Mouse (Mus musculus) naive thymus-derived CD4-positive, alpha-beta T cell, adult 5 months (primary cell): Measurements from ENCODE around the gene Hrct1. TPM values are rescaled to one million over a fixed set of nuclear protein-coding genes. Genes with fewer than 3 reads are reported as not detected.

ENCODE experiments used
- polyA plus RNA-seq: library from polyadenylated mRNA; unstranded; fragments of 100-300 nt; shearing (Covaris generic); gene quantifications from one replicate; pipeline ENCODE4 v1.2.1, GENCODE M21; 2017

Hrct1 gene
- not detected for polyA plus RNA-seq

DNA sequence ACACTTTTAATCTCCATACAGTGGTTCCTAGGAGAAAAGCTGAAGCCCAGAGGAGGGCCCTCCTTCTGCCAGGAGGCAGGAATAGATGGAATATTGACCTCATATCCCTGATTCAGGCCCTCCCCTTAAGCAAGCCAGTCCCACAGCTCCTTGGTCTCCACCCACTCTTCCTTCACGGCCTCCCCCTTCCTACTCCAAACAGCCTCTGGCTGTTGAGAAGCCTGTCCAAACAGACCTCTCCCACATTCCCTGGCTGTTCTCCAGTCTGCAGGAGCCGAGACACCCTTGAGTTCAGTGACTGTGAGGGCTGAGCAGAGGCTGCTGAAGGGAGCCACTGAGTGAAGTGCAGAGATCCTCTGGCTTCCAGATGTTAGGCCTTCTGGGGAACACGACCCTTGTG, at the start of gene Hrct1:
TSS of gene Hrct1 (plus strand) at position 194 of the 400 bp plus-strand sequence.

DNA sequence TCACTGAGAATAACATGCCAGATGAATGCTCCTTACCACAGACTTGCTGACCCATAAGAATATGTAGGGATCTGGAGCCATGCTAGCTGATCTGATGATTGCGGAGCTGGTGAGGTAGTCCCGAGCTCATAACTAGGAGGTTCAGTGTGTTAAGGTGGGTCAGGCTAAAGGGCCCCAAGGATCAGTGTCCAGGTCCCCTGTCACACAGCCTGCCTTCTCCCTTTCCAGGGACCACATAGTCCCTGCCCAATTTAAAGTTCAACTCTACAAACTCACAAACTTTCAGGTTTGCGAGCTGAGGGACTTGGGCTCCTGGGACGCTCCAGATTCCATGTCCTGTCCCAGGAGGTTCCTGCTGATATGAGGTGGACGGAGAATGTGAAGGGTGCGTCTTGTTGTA, 26.3 kb upstream of the Hrct1 start, which contains the start of gene Olfr70:
TSS of gene Olfr70 (minus strand) at position 101 of the 400 bp plus-strand sequence.

DNA sequence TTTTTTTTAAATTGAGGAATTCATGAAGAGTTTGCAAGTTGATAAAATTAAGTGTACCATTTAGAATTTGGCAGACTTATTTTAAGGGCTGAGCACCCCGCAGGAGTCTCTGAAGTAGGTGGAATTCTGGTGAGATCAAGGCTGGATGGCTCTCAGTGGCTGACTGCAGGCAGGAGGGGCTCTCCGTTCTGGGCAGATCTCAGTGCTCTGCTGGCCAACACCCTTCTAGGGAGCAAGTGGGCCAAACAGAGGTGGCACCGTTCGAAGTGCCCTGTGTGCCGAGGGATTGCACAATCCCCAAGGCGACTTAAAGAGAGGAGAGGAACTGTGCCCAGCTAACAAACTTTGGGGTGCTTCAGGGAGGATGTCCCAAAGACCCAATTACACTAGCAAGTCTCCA, 17.1 kb upstream of the Hrct1 start, which contains the start of gene Olfr71:
TSS of gene Olfr71 (minus strand) at position 387 of the 400 bp plus-strand sequence.

DNA sequence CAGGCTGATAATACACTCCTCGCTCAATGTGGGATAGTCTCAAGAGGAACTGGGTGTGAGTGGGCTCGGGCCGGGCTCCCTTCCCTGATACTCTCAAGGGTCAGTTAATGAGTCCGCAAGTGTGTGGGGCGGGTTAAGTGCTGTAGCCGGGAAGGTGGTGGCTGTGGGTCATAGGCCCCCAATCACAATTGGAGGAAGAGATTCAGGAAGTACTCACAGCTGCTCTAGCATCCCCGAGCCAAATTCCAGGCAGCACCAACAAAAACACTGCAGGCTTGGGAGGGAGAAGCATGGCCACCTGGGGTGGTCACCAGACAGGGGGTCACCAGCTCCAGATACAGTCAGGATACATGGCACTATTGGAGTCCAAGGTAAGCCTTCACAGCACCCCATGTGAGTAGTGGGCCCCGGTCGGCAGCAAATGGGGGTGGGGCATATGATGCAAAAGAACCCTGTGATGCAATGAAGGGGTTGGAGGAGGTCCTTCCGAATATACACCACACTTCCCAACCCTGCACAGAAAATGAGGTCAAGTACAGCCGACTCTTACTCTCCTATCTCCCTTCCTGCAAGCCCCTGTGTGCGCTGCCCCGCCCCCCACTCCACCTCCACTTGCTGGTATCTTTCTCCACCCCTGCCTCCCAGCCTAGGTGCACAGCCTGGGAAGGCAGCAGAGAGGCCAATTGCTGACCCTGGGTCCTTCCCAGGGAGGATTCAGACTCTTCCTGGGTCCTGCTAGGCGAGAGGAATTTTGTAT, 3.0 kb downstream of the Hrct1 start, which contains the start of gene Spaar:
TSS of gene Spaar (plus strand) at position 241 of the 757 bp plus-strand sequence.

DNA sequence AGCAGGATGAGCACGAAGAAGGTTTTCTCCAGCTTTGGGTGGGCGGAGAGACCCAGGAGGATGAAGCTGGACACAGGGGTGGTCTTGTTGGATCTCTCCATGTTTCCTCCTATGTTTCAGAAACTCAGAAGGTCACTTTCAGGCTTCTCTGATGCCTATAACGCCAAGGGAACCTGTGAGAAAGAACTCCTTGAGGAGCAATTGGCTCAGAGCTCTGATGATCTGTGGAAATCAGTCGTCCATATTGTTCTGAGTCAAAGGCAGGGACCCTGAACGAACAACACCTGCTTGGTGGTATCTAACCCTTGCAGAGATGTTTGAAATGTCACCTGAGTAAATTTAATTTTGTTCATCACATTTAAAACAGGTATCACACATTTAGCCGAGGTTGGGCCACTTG, 43.9 kb downstream of the Hrct1 start, which contains the start of gene Olfr159:
TSS of gene Olfr159 (minus strand) at position 101 of the 400 bp plus-strand sequence.

Other genes starting within 250 kb of the Hrct1 start
- gene Sit1, start 243.5 kb upstream of the Hrct1 start, polyA plus RNA-seq, result 102 TPM
- gene Ccdc107, start 234.3 kb upstream of the Hrct1 start, polyA plus RNA-seq, result 52.6 TPM
- gene Arhgef39, start 227.5 kb upstream of the Hrct1 start, polyA plus RNA-seq, result 6.2 TPM
- 0.42 TPM for gene Car9, start 220.2 kb upstream of the Hrct1 start, polyA plus RNA-seq
- not detected for gene Tpm2, start 203.4 kb upstream of the Hrct1 start, polyA plus RNA-seq
- gene Creb3, start 164.9 kb upstream of the Hrct1 start, polyA plus RNA-seq, result 82.1 TPM
- gene Tln1, start 164.5 kb upstream of the Hrct1 start, polyA plus RNA-seq, result 240 TPM
- 9.6 TPM for gene Rgp1, start 148.5 kb upstream of the Hrct1 start, polyA plus RNA-seq
- gene Gba2, start 148.3 kb upstream of the Hrct1 start, polyA plus RNA-seq, result 39.8 TPM
- gene Msmp, start 142.7 kb upstream of the Hrct1 start, polyA plus RNA-seq, result 2.4 TPM
- gene Npr2, start 95.3 kb upstream of the Hrct1 start, polyA plus RNA-seq, result not detected
- not detected for gene Spag8, start 73.6 kb upstream of the Hrct1 start, polyA plus RNA-seq
- 37.8 TPM for gene Hint2, start 70.7 kb upstream of the Hrct1 start, polyA plus RNA-seq
- 1.2 TPM for gene Tmem8b, start 58.2 kb upstream of the Hrct1 start, polyA plus RNA-seq
- gene Fam221b, start 58.0 kb upstream of the Hrct1 start, polyA plus RNA-seq, result 0.96 TPM
- not detected for gene Olfr70, start 26.4 kb upstream of the Hrct1 start, polyA plus RNA-seq
- not detected for gene Olfr71, start 16.9 kb upstream of the Hrct1 start, polyA plus RNA-seq
- not detected for gene Spaar, start 2.8 kb downstream of the Hrct1 start, polyA plus RNA-seq
- gene Olfr159, start 43.8 kb downstream of the Hrct1 start, polyA plus RNA-seq, result not detected
- not detected for gene Olfr156, start 96.7 kb downstream of the Hrct1 start, polyA plus RNA-seq
- gene Olfr157, start 113.0 kb downstream of the Hrct1 start, polyA plus RNA-seq, result 0.06 TPM
- not detected for gene Olfr155, start 124.4 kb downstream of the Hrct1 start, polyA plus RNA-seq
- gene Reck, start 148.3 kb downstream of the Hrct1 start, polyA plus RNA-seq, result 3.4 TPM
- gene Glipr2, start 230.2 kb downstream of the Hrct1 start, polyA plus RNA-seq, result 59.7 TPM